Mouse (Mus musculus): Measurements from ENCODE around the gene Dffa. TPM values are rescaled to one million over a fixed set of nuclear protein-coding genes. Genes with fewer than 3 reads are reported as not detected.

Dffa gene
- polyA plus RNA-seq, 2 experiments = 13.1 to 13.2 TPM

- H3K9ac ChIP-seq (replicated peaks) = no peak overlapping the region
- H3K4me3 ChIP-seq (ENCODE audit: insufficient read depth in 1 of 2, low read depth in 2 of 2, low read length in 2 of 2) = no peak overlapping the region
- peaks cover 32% of the 10 kb centered on the region for H3K36me3 ChIP-seq (replicated peaks; ENCODE audit: control insufficient read depth, insufficient read depth, low read depth)
- H3K4me1 ChIP-seq (replicated peaks; ENCODE audit: control insufficient read depth in 2 of 2, insufficient read depth in 2 of 2, low read length in 1 of 2) = peaks cover 0 to 13% of the 10 kb centered on the region in 2 experiments; a peak in 2 of 4 replicates
- peak; percentile 23; the same call in 1 of the 2 replicates for ATAC-seq (ENCODE audit: insufficient read depth)
- no peak for DNase-seq (ENCODE audit: low read depth in 3 of 3, low spot score in 3 of 3)
- no peaks in the 10 kb centered on the region for H3K9me3 ChIP-seq (ENCODE audit: control insufficient read depth, low read length)
- H3K27ac ChIP-seq = no peak overlapping the region
- WGBS (ENCODE audit: insufficient replicate concordance) = 66% methylated on average over 11 of the region's 11 CpGs
- no peak overlapping the region for H3K4me2 ChIP-seq (ENCODE audit: low read depth)
- H3K27me3 ChIP-seq (ENCODE audit: control insufficient read depth, insufficient read depth, low read length) = no peaks in the 10 kb centered on the region
- TF ChIP-seq EP300 (IDR thresholded peaks at IDR 0.05; ENCODE audit: low read depth) (no peak), CTCF (IDR thresholded peaks at IDR 0.05; ENCODE audit: low read depth) (no peak)
Observed at GRCm38 (mm10) chr4:149150256-149150655, 46.3 kb downstream of the Dffa start.

DNA sequence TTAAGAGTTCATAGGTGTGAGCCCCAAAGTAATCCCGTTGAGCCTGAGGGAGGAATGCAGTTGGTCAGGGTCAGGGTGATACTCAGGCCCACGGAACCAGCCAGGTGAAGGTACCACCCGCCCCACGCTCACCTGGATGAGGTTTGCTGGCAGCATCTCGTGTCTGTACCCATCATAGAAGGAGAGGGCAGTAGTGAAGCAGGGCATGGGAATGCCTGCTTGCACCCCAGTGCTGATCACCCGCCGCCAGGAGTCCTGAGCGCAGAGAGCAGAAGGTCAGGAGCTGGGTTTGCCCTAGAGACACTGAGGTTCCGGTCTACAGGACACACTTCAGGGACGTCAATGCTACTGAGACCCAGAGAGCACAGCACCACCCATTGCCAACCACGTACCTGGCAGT lies 46.8 kb downstream of the Dffa start:
- Histone ChIP-seq H3K4me1 (replicated peaks; ENCODE audit: control insufficient read depth in 2 of 2, insufficient read depth in 2 of 2, low read length in 1 of 2) (peaks cover 0 to 13% of the 10 kb centered on the region in 2 experiments; a peak in 2 of 4 replicates), H3K36me3 (replicated peaks; ENCODE audit: control insufficient read depth, insufficient read depth, low read depth) (peaks cover 36% of the 10 kb centered on the region), H3K27ac (no peak overlapping the region), H3K4me2 (ENCODE audit: low read depth) (no peak overlapping the region), H3K4me3 (ENCODE audit: insufficient read depth in 1 of 2, low read depth in 2 of 2, low read length in 2 of 2) (no peak overlapping the region), H3K27me3 (ENCODE audit: control insufficient read depth, insufficient read depth, low read length) (no peaks in the 10 kb centered on the region), H3K9me3 (ENCODE audit: control insufficient read depth, low read length) (no peaks in the 10 kb centered on the region), H3K9ac (replicated peaks) (no peak overlapping the region)
- TF ChIP-seq EP300 (IDR thresholded peaks at IDR 0.05; ENCODE audit: low read depth) (no peak), CTCF (IDR thresholded peaks at IDR 0.05; ENCODE audit: low read depth) (no peak)
- no peak for ATAC-seq (ENCODE audit: insufficient read depth)
- DNase-seq (ENCODE audit: low read depth in 3 of 3, low spot score in 3 of 3) = no peak
- WGBS (ENCODE audit: insufficient replicate concordance) = 79% methylated on average over 11 of the region's 11 CpGs

- Histone ChIP-seq H3K27me3 (ENCODE audit: control insufficient read depth, insufficient read depth, low read length) (no peaks in the 10 kb centered on the region), H3K9ac (replicated peaks) (no peak overlapping the region), H3K4me2 (ENCODE audit: low read depth) (no peak overlapping the region), H3K27ac (no peak overlapping the region), H3K4me1 (replicated peaks; ENCODE audit: control insufficient read depth in 2 of 2, insufficient read depth in 2 of 2, low read length in 1 of 2) (no peaks in the 10 kb centered on the region), H3K4me3 (ENCODE audit: insufficient read depth in 1 of 2, low read depth in 2 of 2, low read length in 2 of 2) (no peak overlapping the region), H3K36me3 (replicated peaks; ENCODE audit: control insufficient read depth, insufficient read depth, low read depth) (peaks cover 48% of the 10 kb centered on the region), H3K9me3 (ENCODE audit: control insufficient read depth, low read length) (no peaks in the 10 kb centered on the region)
- ATAC-seq (ENCODE audit: insufficient read depth) = no peak
- no peak for TF ChIP-seq CTCF (IDR thresholded peaks at IDR 0.05; ENCODE audit: low read depth)
- TF ChIP-seq EP300 (IDR thresholded peaks at IDR 0.05; ENCODE audit: low read depth) = no peak
- DNase-seq (ENCODE audit: low read depth in 3 of 3, low spot score in 3 of 3) = no peak
- 88% methylated on average over 7 of the region's 7 CpGs for WGBS (ENCODE audit: insufficient replicate concordance)
Observed at GRCm38 (mm10) chr4:149154859-149155258, 50.9 kb downstream of the Dffa start.

DNA sequence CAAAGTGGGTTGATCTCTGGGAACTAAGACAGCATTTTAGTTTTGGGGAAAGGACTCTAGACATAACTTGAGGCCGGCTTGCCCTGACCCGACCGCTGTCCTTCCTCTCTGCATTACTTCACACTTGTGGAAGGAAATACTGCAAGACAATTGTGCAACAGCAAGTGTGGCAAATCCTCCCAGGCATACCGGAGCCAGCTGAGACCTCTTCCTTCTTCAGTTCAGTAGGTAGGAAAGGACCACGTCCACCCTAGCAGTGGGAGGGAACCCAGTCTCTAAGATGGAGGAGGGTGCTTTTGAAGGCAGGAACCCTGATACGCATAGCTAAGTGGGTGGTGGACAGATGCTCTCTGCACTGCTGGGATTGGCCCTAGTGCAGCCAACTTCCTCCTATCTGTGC lies 51.8 kb downstream of the Dffa start:
- Histone ChIP-seq H3K4me3 (ENCODE audit: insufficient read depth in 1 of 2, low read depth in 2 of 2, low read length in 2 of 2) (no peak overlapping the region), H3K9me3 (ENCODE audit: control insufficient read depth, low read length) (no peaks in the 10 kb centered on the region), H3K27ac (no peak overlapping the region), H3K4me1 (replicated peaks; ENCODE audit: control insufficient read depth in 2 of 2, insufficient read depth in 2 of 2, low read length in 1 of 2) (no peaks in the 10 kb centered on the region), H3K4me2 (ENCODE audit: low read depth) (no peak overlapping the region), H3K9ac (replicated peaks) (no peak overlapping the region), H3K36me3 (replicated peaks; ENCODE audit: control insufficient read depth, insufficient read depth, low read depth) (peaks cover 43% of the 10 kb centered on the region), H3K27me3 (ENCODE audit: control insufficient read depth, insufficient read depth, low read length) (no peaks in the 10 kb centered on the region)
- ATAC-seq (ENCODE audit: insufficient read depth) (0 out of 2 replicates have a peak, but pooled peaks have one; percentile 7), DNase-seq (ENCODE audit: low read depth in 3 of 3, low spot score in 3 of 3) (no peak)
- TF ChIP-seq EP300 (IDR thresholded peaks at IDR 0.05; ENCODE audit: low read depth) (no peak), CTCF (IDR thresholded peaks at IDR 0.05; ENCODE audit: low read depth) (no peak)
- WGBS (ENCODE audit: insufficient replicate concordance) = 68% methylated on average over 6 of the region's 6 CpGs

- H3K4me3 ChIP-seq (ENCODE audit: insufficient read depth in 1 of 2, low read depth in 2 of 2, low read length in 2 of 2) = no peak overlapping the region
- DNase-seq (ENCODE audit: low read depth in 3 of 3, low spot score in 3 of 3) = no peak
- no peaks in the 10 kb centered on the region for H3K27me3 ChIP-seq (ENCODE audit: control insufficient read depth, insufficient read depth, low read length)
- peaks cover 43% of the 10 kb centered on the region for H3K36me3 ChIP-seq (replicated peaks; ENCODE audit: control insufficient read depth, insufficient read depth, low read depth)
- no peak overlapping the region for H3K4me2 ChIP-seq (ENCODE audit: low read depth)
- no peak for ATAC-seq (ENCODE audit: insufficient read depth)
- 73% methylated on average over 8 of the region's 8 CpGs for WGBS (ENCODE audit: insufficient replicate concordance)
- H3K9me3 ChIP-seq (ENCODE audit: control insufficient read depth, low read length) = no peaks in the 10 kb centered on the region
- no peak overlapping the region for H3K9ac ChIP-seq (replicated peaks)
- no peak overlapping the region for H3K27ac ChIP-seq
- no peaks in the 10 kb centered on the region for H3K4me1 ChIP-seq (replicated peaks; ENCODE audit: control insufficient read depth in 2 of 2, insufficient read depth in 2 of 2, low read length in 1 of 2)
- TF ChIP-seq EP300 (IDR thresholded peaks at IDR 0.05; ENCODE audit: low read depth) (no peak), CTCF (IDR thresholded peaks at IDR 0.05; ENCODE audit: low read depth) (no peak)
Observed at GRCm38 (mm10) chr4:149157415-149157973, 53.5 kb downstream of the Dffa start.

All from liver, embryonic 14.5 days (tissue).